Mouse (Mus musculus): ENCODE data around the gene Pkp4. TPM values are rescaled to one million over a fixed set of nuclear protein-coding genes. Genes with fewer than 3 reads are reported as not detected.

The Pkp4 gene
- 45.6 and 58.0 TPM in 2 replicates for polyA plus RNA-seq (2012; rRNA removed)

GRCm38 (mm10) chr2:59160605-59160963, at the start of gene Pkp4, which contains the start of gene Ccdc148:
Pkp4 (plus strand) TSS chr2:59160850.
Ccdc148 (minus strand) TSS chr2:59160683.
- TF ChIP-seq CTCF (IDR thresholded peaks at IDR 0.05; ENCODE audit: borderline replicate concordance, extremely low read depth, insufficient read depth, insufficient read length), result no peak
- peak; percentile 53 for TF ChIP-seq POLR2A (IDR thresholded peaks at IDR 0.05; ENCODE audit: borderline replicate concordance, extremely low read depth, insufficient read depth, insufficient read length, poor library complexity, severe bottlenecking)
- peak; percentile 99 for DNase-seq (ENCODE audit: low read depth)

DNA sequence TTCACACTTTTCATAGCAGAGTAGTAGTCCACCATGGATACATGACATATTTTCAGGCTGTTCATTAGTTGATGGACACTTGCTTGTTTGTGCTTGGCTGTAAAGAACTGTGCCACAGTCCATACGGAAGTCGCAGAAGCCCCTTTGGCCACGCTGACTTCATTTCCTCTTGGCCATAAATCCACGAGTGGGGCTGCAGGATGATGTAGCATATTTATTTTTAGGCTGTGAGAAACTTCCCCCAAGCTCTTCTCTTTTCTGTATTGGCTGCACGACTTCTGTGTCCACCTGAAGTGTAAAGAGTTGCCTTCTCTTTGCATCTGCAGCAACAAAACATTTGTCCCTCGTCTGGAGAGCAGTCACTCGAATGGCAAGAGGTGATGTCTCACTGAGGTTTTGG, 31.6 kb upstream of the Pkp4 start:
- no peak for DNase-seq (ENCODE audit: low read depth)
- TF ChIP-seq POLR2A (IDR thresholded peaks at IDR 0.05; ENCODE audit: borderline replicate concordance, extremely low read depth, insufficient read depth, insufficient read length, poor library complexity, severe bottlenecking), result no peak
- TF ChIP-seq CTCF (IDR thresholded peaks at IDR 0.05; ENCODE audit: borderline replicate concordance, extremely low read depth, insufficient read depth, insufficient read length), result no peak

GRCm38 (mm10) chr2:59129821-59130220, 30.8 kb upstream of the Pkp4 start:
- no peak for DNase-seq (ENCODE audit: low read depth)
- TF ChIP-seq POLR2A (IDR thresholded peaks at IDR 0.05; ENCODE audit: borderline replicate concordance, extremely low read depth, insufficient read depth, insufficient read length, poor library complexity, severe bottlenecking) (no peak), CTCF (IDR thresholded peaks at IDR 0.05; ENCODE audit: borderline replicate concordance, extremely low read depth, insufficient read depth, insufficient read length) (no peak)

DNA sequence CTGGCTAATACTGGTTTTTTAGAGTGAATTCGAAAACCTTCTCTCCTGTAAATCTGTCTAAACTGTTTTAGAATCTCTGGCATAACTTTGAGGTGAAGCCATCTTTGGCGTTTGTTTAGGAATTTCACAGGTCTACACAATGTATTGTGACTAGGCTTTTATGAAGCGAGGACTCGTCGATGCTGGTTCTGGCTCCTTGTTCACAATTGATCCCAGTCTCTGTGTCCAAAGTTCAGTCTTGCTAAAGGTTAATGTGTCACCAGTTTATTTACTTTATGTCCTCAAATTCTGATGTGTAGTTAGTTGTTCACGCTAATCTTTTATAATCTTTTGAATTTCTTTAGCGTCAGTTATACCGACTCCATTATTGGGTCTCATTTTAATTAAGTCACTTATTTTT, 29.6 kb upstream of the Pkp4 start:
- no peak for DNase-seq (ENCODE audit: low read depth)
- TF ChIP-seq CTCF (IDR thresholded peaks at IDR 0.05; ENCODE audit: borderline replicate concordance, extremely low read depth, insufficient read depth, insufficient read length), result no peak

- TF ChIP-seq CTCF (IDR thresholded peaks at IDR 0.05; ENCODE audit: borderline replicate concordance, extremely low read depth, insufficient read depth, insufficient read length) (no peak), POLR2A (IDR thresholded peaks at IDR 0.05; ENCODE audit: borderline replicate concordance, extremely low read depth, insufficient read depth, insufficient read length, poor library complexity, severe bottlenecking) (no peak)
Observed at GRCm38 (mm10) chr2:59155428-59155827, 5.2 kb upstream of the Pkp4 start.

GRCm38 (mm10) chr2:59158117-59158516, 2.5 kb upstream of the Pkp4 start:
- no peak for DNase-seq (ENCODE audit: low read depth)
- TF ChIP-seq POLR2A (IDR thresholded peaks at IDR 0.05; ENCODE audit: borderline replicate concordance, extremely low read depth, insufficient read depth, insufficient read length, poor library complexity, severe bottlenecking), result no peak
- no peak for TF ChIP-seq CTCF (IDR thresholded peaks at IDR 0.05; ENCODE audit: borderline replicate concordance, extremely low read depth, insufficient read depth, insufficient read length)

More at GRCm38 (mm10) chr2:59155428-59155827, 5.2 kb upstream of the Pkp4 start:
- DNase-seq (ENCODE audit: low read depth), result no peak

GRCm38 (mm10) chr2:59159961-59160604, 567 bp upstream of the Pkp4 start:
- peak; percentile 67 for DNase-seq (ENCODE audit: low read depth)

DNA sequence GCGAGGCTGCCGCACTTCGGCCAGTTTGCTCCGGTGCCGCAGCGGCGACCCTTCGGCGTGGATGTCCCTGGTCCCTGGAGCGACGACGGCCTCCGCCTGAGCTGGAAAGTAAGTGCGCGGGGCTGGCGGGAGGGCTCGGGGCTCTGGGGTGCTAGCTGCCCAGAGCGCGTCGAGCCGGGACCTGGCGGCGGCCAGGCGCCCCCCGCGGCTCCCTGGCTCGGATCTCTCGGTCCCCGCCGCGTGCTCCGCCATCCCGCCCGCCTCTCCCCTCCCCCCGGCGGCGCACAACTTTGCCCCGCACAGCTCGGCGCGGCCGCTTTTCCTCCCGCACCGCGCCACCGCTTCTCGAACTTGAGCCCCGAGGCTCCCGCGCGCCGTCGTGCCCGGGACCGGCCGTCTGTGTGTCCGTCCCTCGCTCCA, 381 bp downstream of the Pkp4 start:
- TF ChIP-seq POLR2A (IDR thresholded peaks at IDR 0.05; ENCODE audit: borderline replicate concordance, extremely low read depth, insufficient read depth, insufficient read length, poor library complexity, severe bottlenecking) (no peak), CTCF (IDR thresholded peaks at IDR 0.05; ENCODE audit: borderline replicate concordance, extremely low read depth, insufficient read depth, insufficient read length) (no peak)
- peak; percentile 58 for DNase-seq (ENCODE audit: low read depth)

More at GRCm38 (mm10) chr2:59159961-59160604, 567 bp upstream of the Pkp4 start:
- TF ChIP-seq CTCF (IDR thresholded peaks at IDR 0.05; ENCODE audit: borderline replicate concordance, extremely low read depth, insufficient read depth, insufficient read length) (no peak), POLR2A (IDR thresholded peaks at IDR 0.05; ENCODE audit: borderline replicate concordance, extremely low read depth, insufficient read depth, insufficient read length, poor library complexity, severe bottlenecking) (no peak)

GRCm38 (mm10) chr2:59161441-59162284, 1.0 kb downstream of the Pkp4 start:
- TF ChIP-seq POLR2A (IDR thresholded peaks at IDR 0.05; ENCODE audit: borderline replicate concordance, extremely low read depth, insufficient read depth, insufficient read length, poor library complexity, severe bottlenecking) (0 out of 2 replicates have a peak, but pooled peaks have one; percentile 4), CTCF (IDR thresholded peaks at IDR 0.05; ENCODE audit: borderline replicate concordance, extremely low read depth, insufficient read depth, insufficient read length) (peak; percentile 39; the same call in 1 of the 2 replicates)

DNA sequence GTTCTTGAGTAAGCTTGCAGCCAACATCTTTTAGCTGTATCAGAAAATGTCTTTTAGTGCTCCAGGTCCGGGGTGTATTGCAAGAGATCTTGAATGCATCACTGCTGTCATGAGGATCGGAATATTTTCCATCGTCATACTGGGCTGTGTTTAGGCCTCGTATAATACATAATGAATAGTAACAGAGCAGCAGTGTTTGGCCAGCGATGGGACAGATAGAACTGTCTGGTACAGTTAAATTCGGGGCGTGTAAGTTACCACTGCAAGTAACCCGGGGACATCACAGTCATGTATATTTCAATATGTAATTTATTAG, 1.6 kb downstream of the Pkp4 start:
- no peak for TF ChIP-seq CTCF (IDR thresholded peaks at IDR 0.05; ENCODE audit: borderline replicate concordance, extremely low read depth, insufficient read depth, insufficient read length)
- TF ChIP-seq POLR2A (IDR thresholded peaks at IDR 0.05; ENCODE audit: borderline replicate concordance, extremely low read depth, insufficient read depth, insufficient read length, poor library complexity, severe bottlenecking), result no peak
- no peak for DNase-seq (ENCODE audit: low read depth)

More at GRCm38 (mm10) chr2:59161441-59162284, 1.0 kb downstream of the Pkp4 start:
- peak; percentile 88 for DNase-seq (ENCODE audit: low read depth)

DNA sequence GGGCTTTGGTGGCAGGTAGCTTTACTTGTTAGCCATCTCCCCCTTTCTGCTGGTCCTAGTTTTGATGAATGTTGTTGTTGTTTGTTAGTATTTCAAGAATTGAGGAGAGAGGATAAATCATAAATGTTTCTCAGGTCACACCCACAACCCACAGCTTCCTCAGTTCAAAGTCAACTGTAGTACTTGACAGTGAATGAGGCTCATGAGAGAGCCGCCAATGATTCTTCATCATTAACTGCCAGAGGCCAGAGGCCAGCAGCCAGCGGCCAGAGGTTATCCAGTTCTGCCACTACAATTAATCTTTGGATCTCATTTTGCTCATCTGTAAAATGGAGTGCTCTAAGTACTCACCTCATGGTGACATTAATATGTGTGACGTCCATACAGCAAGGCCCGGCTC, 6.3 kb downstream of the Pkp4 start:
- DNase-seq (ENCODE audit: low read depth), result no peak

More for the DNA sequence above, 6.3 kb downstream of the Pkp4 start:
- TF ChIP-seq CTCF (IDR thresholded peaks at IDR 0.05; ENCODE audit: borderline replicate concordance, extremely low read depth, insufficient read depth, insufficient read length), result no peak
- TF ChIP-seq POLR2A (IDR thresholded peaks at IDR 0.05; ENCODE audit: borderline replicate concordance, extremely low read depth, insufficient read depth, insufficient read length, poor library complexity, severe bottlenecking), result no peak
